Mouse (Mus musculus) embryonic facial prominence, embryonic 15.5 days (tissue): ENCODE measurements around the gene Gpc5. TPM values are rescaled to one million over a fixed set of nuclear protein-coding genes. Genes with fewer than 3 reads are reported as not detected.

Source experiments
- ATAC-seq: fragments of 200-750 bp; cut with Nextera tagmentation; 2 replicates; pipeline ENCODE4 v1.8.0; 2017; ENCODE audit warnings: low read depth, moderate TSS enrichment; ENCODE audit not compliant: insufficient number of reproducible peaks, low FRiP score, low TSS enrichment
- H3K27ac ChIP-seq: fragments of 300-500 bp; sonication (generic); replicated peaks from 2 replicates; pipeline ENCODE4 v1.5.1; 2015; ENCODE audit warnings: mild to moderate bottlenecking, inconsistent platforms
- H3K27me3 ChIP-seq: fragments of 300-500 bp; sonication (generic); 2 replicates; pipeline ENCODE4 v1.6.1; 2015; ENCODE audit warnings: inconsistent platforms
- H3K36me3 ChIP-seq: fragments of 300-500 bp; sonication (generic); 2 replicates; pipeline ENCODE4 v1.6.1; 2015; ENCODE audit warnings: mild to moderate bottlenecking, inconsistent platforms
- H3K4me1 ChIP-seq: fragments of 300-500 bp; sonication (generic); 2 replicates; pipeline ENCODE4 v1.6.1; 2015; ENCODE audit warnings: inconsistent platforms
- H3K4me2 ChIP-seq: fragments of 300-500 bp; sonication (generic); replicated peaks from 2 replicates; pipeline ENCODE4 v1.6.1; 2015; ENCODE audit warnings: mild to moderate bottlenecking, inconsistent platforms
- H3K4me3 ChIP-seq: fragments of 300-500 bp; sonication (generic); replicated peaks from 2 replicates; pipeline ENCODE4 v1.5.1; 2015; ENCODE audit warnings: mild to moderate bottlenecking, inconsistent platforms
- H3K9ac ChIP-seq: fragments of 300-500 bp; sonication (generic); 2 replicates; pipeline ENCODE4 v1.6.1; 2015; ENCODE audit warnings: inconsistent platforms
- H3K9me3 ChIP-seq: fragments of 300-500 bp; sonication (generic); replicated peaks from 2 replicates; pipeline ENCODE4 v1.6.1; 2016; ENCODE audit warnings: inconsistent platforms
- WGBS: fragments of 180-500 bp; shearing (Covaris S2); methylation state at CpG from one replicate; pipeline ENCODE4 v1.1.7; 2015; 5-methylcytosine and 5-hydroxymethylcytosine counted together
- microRNA counts: library from miRNA; unstranded; fragments of <30 nt; microRNA quantifications from one replicate; lab custom pipeline; 2016
- microRNA-seq: library from miRNA; unstranded; fragments of <30 nt; microRNA quantifications from one replicate; pipeline ENCODE4, GENCODE M21; 2016; ENCODE audit warnings: borderline number of aligned reads
- polyA plus RNA-seq: library from polyadenylated mRNA; unstranded; fragments of >200 nt; fragmentation: Nextera tagmentation; extraction: Ambion mirVana; gene quantifications from 2 replicates; pipeline ENCODE4 v1.2.1, GENCODE M21; 2015

Gene Gpc5
- polyA plus RNA-seq, 1 experiment from 2014 or later: 0.60 TPM

DNA sequence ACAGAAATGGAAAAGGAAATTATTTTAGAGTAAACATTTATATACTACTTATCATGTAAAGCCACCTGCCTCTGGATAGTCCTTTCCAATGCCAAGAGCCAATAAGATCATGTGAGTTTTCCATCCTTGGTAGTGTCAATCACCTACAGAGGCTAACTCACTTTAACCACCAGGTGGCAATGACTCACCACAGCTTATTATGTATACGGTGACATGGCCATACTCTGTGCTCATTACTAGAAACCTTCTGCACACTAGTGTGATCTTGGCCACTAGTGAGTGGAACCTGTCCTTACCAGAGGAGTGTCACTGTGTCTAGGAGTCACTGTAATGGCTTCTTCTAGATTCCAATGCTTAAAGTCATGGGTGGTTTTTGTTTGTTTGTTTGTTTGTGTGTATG, 1468.0 kb downstream of the Gpc5 start:
- Histone ChIP-seq H3K36me3 (no peaks in the 10 kb centered on the region), H3K4me1 (no peaks in the 10 kb centered on the region), H3K27me3 (no peaks in the 10 kb centered on the region), H3K9me3 (no peaks in the 10 kb centered on the region), H3K4me2 (no peak overlapping the region), H3K27ac (no peak overlapping the region), H3K9ac (no peak overlapping the region), H3K4me3 (no peak overlapping the region)
- no peak for ATAC-seq
- WGBS: 22% methylated on average over 1 of the region's 1 CpGs

MicroRNA genes within 50 kb of the gene (microRNA counts, 519-probe panel; counts per million panel counts)
- microRNA mmu-miR-18a (lab: Ali Mortazavi, UCI): 2,421 counts per million, percentile 54 among the panel's probes with 10 or more counts
- 4,319 counts per million, percentile 95 among the panel's probes with 10 or more counts for microRNA mmu-miR-19a (lab: Ali Mortazavi, UCI)
- 3,837 counts per million, percentile 90 among the panel's probes with 10 or more counts for microRNA mmu-miR-19b (lab: Ali Mortazavi, UCI)
- microRNA mmu-miR-20a+mmu-miR-20b (lab: Ali Mortazavi, UCI): 4,553 counts per million, percentile 97 among the panel's probes with 10 or more counts
- microRNA mmu-miR-92a (lab: Ali Mortazavi, UCI): 1,678 counts per million, percentile 19 among the panel's probes with 10 or more counts

Small RNA genes within 50 kb of the gene (microRNA-seq; reads per million reads assigned to microRNA genes)
- gene Mir17 (15,381 reads per million, percentile 96 among the genes with 10 or more reads in this experiment), gene Mir18 (2,537 reads per million, percentile 85 among the genes with 10 or more reads in this experiment), gene Mir19a (36.4 reads per million, percentile 41 among the genes with 10 or more reads in this experiment), gene Mir19b-1 (10.3 reads per million, percentile 29 among the genes with 10 or more reads in this experiment), gene Mir20a (4,935 reads per million, percentile 89 among the genes with 10 or more reads in this experiment), gene Mir92-1 (2,411 reads per million, percentile 84 among the genes with 10 or more reads in this experiment)
